Mouse (Mus musculus) T-helper 2 cell (primary cell): Measurements from ENCODE around the gene Ifnlr1.
"Not testable (repeated sequence)": the region's sequence is repeated elsewhere in the genome, so short reads cannot be mapped to it uniquely, and the experiment has no call there.

ENCODE experiments used
- in situ Hi-C: fragments of 300-600 bp; cut with MboI, MseI; formaldehyde crosslinking; loops from one replicate; pipeline ENCODE4 v1.15.1; 2025; ENCODE audit warnings: high pct_unique_total_duplicates

The Ifnlr1 gene

DNA sequence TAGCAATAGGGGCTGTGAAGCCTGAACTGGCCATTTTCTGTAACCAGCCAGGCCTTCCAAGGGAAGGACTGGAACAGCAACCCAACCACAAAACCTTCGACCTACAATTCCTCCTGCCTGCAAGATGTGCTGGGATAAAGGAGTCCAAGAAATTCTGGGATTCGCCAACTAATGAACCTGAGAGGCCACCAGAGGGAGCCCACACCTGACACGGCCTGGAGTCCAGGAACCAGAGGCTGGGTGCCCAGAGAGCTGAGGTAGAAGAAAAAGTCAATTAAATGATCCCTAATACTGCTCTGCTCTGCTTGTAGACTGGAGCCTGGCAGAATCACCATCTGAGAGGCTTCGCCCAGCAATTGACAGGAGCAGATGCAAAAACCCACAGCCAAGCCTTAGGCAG, 2.5 kb upstream of the Ifnlr1 start:
- in situ Hi-C loops = no loop called here

DNA sequence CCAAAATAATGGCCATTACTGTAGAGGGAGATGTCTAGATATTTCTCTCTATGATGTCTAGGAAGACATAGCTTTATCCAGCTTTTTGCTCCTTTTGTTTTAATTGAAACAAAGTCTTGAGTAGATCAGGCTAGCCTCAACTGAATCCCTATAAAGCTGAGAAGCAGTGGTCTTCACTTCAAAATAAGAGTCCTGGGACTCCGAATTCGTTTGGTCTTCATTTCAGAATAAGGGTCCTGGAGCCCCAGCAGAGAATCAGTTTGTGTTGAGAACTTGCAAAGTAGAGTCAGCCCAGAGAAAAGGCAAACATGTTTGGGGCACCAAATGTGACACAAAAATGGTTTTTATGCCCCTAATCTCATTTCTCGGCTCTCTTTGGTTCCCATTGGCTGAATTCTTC, 1.4 kb upstream of the Ifnlr1 start:
- in situ Hi-C loops = no loop called here

DNA sequence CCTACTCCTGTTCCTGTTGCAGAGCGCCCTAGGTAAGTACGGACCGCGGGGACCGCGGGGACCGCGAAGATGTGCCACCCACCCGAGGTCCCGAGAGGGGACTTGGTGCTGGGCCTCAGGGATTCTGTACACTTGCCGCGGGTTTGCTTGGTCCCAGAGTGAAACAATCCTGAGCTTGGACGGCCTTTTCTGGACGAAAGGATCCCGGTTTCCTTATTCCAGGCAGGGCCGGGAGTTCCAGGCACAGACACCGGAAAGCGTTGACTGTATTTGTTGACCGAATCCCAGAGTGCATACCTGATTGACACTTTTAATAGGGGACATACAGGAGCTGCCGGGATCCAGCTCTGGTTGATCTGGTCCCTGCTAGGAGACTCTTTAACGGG, 474 bp downstream of the Ifnlr1 start:
- in situ Hi-C loops = no loop called here

DNA sequence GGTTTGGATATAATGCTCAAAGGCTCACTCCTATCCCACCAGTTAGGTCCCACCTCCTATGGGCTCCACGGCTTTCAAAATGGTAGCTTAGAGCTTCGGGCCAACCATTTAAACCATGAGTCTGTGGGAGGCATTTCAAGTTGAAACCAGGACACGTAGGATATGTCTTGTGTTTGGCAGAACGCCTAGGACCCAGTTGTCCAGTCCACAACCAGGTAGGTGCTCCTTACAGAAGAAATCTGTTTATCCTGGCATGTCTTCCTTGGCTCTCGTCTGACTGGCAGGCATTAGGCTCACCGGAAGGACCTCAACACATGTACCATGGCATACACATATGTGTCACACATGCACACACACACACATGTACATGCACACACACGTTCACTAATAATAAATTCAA, 3.7 kb downstream of the Ifnlr1 start:
- in situ Hi-C loops = no loop called here

DNA sequence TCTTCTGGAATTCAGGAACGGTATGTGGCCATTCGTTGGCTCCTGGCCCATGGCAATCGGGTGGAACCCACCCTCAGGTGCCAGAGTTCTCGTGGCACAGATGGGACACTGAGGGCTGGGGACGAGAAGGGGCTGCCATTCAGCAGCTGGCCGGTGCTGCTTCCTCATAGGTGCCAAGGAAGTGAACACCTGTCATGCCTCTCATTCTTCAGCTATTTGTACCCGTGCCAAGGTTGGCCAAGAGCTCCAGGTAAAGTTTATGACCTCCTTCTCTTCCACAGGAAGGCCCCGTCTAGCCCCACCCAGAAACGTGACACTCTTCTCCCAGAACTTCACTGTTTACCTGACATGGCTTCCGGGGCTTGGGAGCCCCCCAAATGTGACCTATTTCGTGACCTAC, 4.2 kb downstream of the Ifnlr1 start:
- in situ Hi-C loops = no loop called here

DNA sequence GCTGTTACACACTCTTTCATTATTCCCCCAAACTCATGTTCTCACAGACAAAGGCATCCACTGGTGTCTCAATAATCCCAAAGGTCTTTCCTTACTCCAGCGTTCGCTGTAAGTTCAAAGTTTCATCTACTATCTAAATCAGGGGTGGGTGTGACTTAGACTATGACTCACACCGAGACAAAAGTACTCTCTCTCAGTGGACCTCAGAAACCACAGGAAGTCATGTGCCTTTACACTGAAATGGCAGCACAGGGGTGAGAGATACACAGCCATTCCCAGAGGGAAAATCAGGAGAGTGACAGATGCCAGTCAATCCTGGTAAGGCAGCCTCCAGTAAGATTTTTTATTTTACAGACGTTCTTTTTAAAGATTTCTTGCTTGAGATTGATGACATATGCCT, 6.8 kb downstream of the Ifnlr1 start:
- in situ Hi-C loops = no loop called here

DNA sequence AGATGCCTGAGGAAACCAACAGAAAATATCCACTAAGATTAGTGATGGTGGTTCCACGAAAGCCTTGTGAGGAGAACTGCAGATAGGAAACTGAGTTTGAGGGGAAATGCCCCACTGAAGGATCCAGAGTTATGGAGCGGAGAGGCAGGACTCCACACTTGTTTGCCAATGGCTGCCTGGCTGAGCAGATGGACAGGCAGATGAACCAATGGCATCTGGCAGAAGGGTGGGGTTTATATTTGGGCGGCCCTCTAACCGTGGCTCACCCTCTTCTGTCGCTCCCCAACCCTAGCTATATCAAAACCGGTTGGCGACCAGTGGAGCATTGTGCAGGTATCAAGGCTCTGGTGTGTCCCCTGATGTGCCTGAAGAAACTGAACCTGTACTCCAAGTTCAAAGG, 12.4 kb downstream of the Ifnlr1 start:
- in situ Hi-C loops = no loop called here

DNA sequence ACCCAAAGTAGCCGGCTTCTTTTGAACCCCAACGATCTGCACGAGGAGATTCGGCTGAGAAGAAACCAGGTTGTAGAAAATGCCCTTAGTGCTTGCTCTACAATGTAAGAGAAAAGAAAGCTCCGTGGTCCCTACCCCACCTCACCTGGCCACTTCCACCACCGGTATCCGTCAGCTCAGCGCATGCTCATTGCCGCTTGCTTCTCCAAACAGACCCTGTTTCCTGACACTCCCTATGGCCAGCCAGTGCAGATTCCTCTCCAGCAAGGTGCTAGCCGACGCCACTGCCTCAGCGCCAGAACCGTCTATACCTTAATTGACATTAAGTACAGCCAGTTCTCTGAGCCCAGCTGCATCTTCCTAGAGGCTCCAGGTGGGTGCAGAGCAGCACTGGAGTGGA, 17.4 kb downstream of the Ifnlr1 start:
- in situ Hi-C loops = no loop called here

DNA sequence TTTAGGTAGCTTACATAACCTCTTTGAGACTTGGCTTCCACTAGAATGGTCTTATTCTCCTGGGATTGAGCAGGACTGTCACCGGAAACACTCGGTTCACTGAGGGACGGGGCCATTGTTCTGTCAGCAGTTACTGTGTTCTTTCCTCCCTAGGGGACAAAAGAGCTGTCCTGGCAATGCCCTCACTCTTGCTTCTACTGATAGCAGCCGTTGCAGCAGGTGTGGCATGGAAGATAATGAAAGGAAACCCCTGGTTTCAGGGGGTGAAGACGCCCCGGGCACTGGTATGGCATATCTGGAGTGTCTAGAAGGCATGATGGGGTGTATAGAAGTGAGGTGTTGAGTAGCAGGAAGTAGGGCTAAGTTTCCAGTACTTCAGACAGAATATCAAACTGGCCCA, 17.9 kb downstream of the Ifnlr1 start:
- in situ Hi-C loops = no loop called here

DNA sequence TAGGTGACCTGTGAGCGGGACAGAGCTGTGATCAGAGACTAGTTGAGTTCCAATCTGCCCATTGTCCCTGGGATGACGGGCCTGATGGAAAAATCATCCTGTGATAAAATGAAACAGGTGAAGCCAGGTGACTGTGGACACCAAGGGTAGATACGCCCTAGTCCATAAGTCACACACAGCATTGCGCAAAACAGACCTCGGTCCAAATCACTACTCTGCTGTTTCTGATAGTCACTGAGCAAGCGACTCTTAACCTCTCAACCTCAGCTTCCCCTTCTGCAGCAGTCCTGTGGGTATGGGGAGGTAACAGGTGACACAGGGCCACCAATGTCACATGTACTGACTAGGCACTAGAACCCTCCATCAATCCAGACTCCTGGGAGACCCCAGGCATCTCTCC, 20.0 kb downstream of the Ifnlr1 start:
- in situ Hi-C loops = no loop called here

DNA sequence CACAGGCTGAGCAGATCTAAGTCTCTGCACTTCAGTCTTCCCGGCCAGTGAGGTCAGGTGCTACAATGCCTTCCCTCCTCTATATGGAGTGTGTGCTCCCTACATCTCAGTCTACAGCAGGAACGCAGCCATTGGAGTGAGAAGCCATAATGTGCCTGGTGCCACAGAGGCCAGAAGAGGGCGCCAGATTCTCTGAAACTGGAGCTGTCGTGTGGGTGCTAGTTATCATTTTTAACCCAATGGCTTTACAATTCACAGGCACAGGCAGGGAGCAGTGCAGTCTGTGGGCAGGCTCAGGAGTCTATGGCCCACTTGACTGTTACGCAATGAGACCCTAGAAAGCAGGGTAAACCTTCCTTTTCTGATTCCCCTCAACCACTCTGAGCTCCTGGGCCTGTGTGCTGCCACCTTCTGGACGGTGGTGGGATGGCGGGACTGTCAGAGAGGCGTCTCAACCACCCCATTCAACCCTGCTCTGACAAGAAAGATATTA, 23.0 kb downstream of the Ifnlr1 start:
- in situ Hi-C loops = no loop called here

DNA sequence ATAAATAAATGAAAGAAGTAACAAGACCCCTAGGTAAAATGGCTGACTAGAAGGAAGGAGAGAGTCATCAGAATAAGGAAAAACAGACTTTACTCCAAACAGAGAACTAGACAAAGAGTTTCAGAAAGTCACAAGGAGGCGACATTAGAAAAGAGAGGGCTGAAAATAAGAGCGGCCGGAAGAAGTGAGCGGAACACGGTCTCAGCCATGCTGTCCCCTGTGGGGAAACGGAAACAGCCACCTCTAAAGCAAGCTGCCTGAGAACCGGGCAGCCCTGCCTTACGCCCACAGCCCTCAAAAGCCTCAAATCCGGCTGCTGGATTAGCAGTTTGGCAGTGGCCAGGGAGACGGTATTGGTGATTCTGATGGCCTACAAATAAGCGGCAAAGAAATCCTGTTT, 23.5 kb downstream of the Ifnlr1 start:
- in situ Hi-C loops = no loop called here

DNA sequence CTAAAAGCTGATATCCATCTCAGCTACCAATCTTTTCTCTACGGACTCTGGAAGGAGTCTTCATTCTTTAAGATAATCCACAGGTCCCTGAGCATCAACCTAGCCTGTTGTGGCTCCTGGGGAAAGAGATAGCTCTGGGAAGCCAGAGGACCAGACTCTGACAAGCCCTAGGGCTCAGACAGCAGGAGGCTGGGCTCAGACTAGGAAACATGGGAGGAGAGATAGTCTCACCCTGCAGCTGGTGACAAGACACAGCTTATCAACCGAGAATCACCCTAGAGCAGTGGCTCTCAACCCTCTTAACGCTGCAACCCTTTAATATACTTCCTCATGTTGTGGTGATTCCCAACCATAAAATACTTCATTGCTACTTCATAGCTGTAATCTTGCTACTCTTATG, 24.3 kb downstream of the Ifnlr1 start:
- in situ Hi-C loops = no loop called here

DNA sequence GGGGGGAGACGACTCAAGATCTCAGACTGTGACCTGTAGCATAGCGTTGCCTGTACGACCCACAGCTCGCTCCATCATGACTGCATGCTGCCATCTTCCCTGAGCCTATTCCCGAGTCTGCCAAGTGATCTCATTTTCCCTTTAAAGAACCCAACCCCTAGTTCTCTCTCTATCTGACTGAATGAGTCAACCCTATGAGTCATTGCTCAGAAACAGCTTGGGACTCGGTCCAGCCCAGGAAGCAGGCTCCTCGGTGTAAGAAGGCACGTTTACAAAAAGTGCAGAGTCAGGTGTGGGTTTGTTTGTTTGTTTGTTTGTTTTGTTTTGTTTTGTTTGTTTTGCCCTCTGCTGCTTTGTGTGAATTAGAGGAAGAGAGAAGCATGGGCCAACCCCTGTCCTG, 28.7 kb downstream of the Ifnlr1 start:
- in situ Hi-C loops = no loop called here

DNA sequence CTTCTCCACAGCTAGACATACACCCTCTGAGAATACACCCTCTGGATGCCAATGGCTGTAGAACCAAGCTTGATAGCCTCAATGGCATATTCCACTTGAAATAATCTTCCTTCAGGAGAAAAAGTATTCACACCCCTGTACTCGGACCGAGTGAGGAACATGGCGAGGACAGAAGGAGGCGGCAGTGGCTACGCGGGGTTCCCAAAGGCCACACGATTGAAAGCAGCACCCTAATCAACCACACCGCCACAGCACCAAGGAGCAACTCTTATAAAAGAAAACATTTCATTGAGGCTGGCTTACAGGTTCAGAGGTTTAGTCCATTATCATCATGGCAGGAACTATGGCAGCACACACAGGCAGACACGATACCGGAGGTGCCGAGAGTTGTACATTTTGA, 30.4 kb downstream of the Ifnlr1 start:
- in situ Hi-C loops = not testable (repeated sequence)

DNA sequence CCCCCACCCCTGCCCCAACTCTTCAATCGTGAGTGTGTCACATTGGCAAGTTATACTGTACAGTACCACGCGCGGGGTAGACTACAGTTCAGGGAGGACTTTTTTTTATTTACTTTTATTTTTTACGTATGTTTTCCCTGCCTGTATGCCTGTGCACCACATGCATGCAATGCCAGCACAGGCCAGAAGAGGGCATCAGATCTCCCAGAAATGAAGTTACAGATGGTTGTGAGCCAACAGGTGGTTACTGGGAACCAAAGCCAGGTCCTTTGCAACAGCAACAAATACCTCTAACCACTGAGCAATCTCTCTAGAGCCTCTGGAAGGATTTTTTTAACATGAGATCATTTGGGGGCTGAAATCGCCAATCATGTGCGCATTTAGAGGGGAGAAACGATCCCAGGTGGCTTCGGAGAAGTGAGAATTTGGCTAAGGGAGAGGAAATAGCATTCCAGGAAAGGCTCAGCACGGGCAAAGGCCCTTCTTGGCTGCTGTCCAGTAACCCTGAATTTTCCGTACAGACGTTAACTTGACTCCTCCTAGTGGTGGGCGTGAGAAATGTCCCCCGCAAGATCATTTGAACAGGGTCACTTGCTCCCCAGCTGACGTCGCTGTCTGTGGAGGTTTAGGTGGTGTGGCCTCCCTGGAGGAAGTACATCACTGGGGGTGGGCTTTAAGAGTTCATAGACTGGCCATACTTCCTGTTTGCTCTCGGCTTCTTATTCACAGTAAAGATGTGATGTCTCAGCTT, 36.6 kb downstream of the Ifnlr1 start:
- in situ Hi-C loops = no loop called here

DNA sequence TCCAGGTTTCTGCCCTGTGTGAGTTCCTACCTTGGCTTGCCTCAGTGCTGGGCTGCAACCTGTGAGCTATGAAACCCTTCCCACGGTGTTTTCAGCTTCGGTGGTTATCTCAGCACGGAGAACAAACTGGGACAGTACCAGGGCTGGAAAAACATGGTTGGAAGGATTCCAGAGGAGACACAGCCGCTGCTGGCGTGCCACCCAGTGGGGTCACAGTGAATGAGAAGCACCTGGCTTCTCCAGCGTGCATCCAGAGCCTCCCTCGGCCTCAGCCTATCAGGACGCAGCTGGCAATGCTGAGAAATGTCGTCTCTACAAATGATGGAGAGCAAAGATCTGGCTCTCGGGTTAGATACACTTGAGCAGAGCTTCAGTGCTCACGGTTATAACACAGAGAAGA, 40.3 kb downstream of the Ifnlr1 start:
- in situ Hi-C loops = loop anchor here (25.0 kb wide), 1 partner anchor 739 kb away; no protein-coding TSS in a partner anchor

DNA sequence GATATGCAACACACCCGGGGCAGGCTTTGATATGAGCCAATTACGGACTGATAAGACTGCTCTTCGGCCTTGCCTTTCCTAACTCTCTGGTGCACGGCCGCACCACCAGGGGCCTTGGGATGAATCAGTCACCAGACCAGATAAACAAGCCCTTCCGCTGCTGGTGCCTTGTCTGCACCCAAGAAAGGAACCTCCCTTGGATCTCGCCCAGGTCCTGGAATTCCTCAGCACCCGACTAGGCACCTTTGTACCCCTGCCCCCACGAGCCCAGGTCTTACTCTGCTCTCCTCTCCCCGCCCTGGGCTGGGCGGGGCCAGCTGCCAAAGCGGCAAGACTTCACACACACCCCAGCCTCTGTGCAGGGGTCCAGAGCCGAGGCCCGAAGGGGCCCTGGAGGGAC, 41.7 kb downstream of the Ifnlr1 start, which contains the start of gene Il22ra1:
Il22ra1 (plus strand) TSS at position 356 of the 400 bp plus-strand sequence.
- in situ Hi-C loops = loop anchor here (25.0 kb wide), 1 partner anchor 741 kb away; no protein-coding TSS in a partner anchor

DNA sequence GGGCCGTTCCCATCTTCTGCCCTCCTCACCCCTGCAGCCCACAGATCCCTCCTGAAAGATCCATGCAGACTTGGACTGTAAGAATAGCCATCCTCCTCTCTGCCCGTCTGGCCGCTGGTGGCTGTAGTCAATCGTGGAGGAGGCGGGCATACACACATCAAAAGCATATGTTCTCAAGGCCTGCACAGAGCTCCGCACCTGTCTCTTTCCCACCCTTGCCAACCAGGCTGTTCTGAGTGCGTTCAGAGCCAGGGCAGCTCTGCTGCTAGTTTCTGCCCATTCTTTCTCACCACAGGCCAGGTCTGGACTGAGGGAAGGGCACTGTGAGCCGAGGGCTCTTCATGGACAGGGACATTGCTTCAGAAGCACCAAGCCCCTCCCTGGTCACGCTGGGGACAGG, 44.1 kb downstream of the Ifnlr1 start:
- in situ Hi-C loops = loop anchor here (25.0 kb wide), 1 partner anchor 743 kb away; no protein-coding TSS in a partner anchor

DNA sequence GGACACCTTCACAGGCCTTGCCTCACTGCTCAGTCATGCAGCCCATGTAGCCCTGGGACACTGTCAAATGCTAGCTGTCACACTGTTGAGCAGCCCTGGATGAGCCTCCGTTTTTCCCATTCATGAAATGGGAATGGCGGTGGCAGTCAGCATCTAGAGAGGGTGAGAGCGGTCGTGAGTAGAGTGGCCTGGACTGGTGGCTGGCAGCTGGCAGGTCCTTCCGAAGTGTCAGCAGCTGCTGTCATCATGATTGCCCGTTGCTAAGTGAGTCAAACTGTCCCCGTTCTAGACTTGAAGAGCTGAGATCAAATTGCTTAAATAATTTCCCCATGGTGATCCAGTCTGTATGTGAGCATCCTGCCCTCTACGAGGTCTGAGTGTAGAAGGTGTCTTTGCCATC, 44.9 kb downstream of the Ifnlr1 start:
- in situ Hi-C loops = loop anchor here (25.0 kb wide), 1 partner anchor 744 kb away; no protein-coding TSS in a partner anchor

DNA sequence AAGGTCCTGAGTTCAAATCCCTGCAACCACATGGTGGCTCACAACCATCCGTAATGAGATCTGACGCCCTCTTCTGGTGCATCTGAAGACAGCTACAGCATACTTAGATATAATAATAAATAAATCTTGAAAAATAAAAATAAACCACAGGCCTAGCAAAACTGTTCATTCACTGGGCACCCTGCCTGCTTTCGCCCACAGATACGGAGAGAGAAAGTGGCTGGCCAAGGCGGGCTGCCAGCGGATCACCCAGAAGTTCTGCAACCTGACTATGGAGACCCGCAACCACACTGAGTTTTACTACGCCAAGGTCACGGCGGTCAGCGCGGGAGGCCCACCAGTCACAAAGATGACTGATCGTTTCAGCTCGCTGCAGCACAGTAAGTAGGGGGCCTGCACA, 47.8 kb downstream of the Ifnlr1 start:
- in situ Hi-C loops = loop anchor here (25.0 kb wide), 1 partner anchor 747 kb away; no protein-coding TSS in a partner anchor

DNA sequence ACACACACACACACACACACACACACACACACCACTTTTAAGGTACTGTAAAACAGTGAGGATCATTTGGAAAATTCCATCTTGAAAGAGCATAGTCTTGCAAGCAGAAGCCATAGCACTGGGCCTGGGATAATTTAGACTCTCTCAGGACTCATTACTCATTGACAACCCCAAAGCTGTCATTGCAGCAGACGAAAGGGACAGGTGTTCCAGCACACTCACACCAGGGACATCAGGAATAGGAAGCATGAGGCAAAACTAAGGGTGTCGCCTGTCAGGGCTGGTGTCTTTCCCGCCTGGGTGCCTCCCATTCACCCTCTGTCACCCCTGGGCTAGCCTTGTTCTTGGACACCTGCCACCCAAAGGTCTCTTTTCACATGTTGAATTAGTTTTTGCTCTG, 50.8 kb downstream of the Ifnlr1 start:
- in situ Hi-C loops = loop anchor here (25.0 kb wide), 1 partner anchor 750 kb away; no protein-coding TSS in a partner anchor

DNA sequence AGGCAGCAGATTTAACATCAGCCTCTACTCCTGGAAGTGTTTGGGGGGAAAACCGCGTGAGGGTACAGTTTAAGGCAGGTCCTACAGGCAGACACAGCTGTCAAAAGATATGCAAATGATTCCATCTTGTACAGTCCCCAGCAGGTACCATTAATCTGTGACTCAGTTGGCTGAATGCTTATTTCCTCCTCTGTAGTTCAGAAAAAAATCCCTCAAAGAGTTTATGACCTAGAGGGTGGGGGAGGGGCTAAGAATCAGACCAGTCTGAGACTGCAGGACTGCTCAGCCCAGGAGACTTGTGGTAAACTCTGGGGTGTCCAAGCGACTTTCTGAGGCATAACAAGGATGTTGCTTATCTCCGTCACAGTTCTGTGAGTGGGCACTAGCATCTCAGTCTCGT, 52.1 kb downstream of the Ifnlr1 start:
- in situ Hi-C loops = loop anchor here (25.0 kb wide), 1 partner anchor 751 kb away; no protein-coding TSS in a partner anchor
